Mouse (Mus musculus) heart, postnatal 25 days (tissue): ENCODE measurements around the gene Thap8. TPM values are rescaled to one million over a fixed set of nuclear protein-coding genes. Genes with fewer than 3 reads are reported as not detected.
"Not testable (repeated sequence)": the region's sequence is repeated elsewhere in the genome, so short reads cannot be mapped to it uniquely, and the experiment has no call there.

Experiments used
- DNase-seq: peaks from one replicate; pipeline ENCODE4 v3.0.0; 2022; ENCODE audit warnings: low spot score
- intact Hi-C: fragments of 180-260 bp; cut with DNase I; formaldehyde crosslinking; loops from one replicate; pipeline ENCODE4 v1.15.1; 2025
- total RNA-seq, 2 experiments: library from RNA; stranded (reverse); gene quantifications; 2 replicates each; pipeline ENCODE4 v1.2.3; 2021

Gene Thap8
- not detected for total RNA-seq

- DNase-seq = peak; percentile 84
- intact Hi-C loops = no loop called here
Measured at GRCm38 (mm10) chr7:30279951-30280669, at the start of gene Thap8, which contains the start of gene Wdr62. TSS of gene Thap8 (plus strand) at chr7:30280094. TSS of gene Wdr62 (minus strand) at chr7:30280419.

GRCm38 (mm10) chr7:30231328-30231668 lies 48.6 kb upstream of the Thap8 start:
- intact Hi-C loops = no loop called here
- no peak for DNase-seq

GRCm38 (mm10) chr7:30231669-30232454 lies 48.0 kb upstream of the Thap8 start, which contains the start of the genes Polr2i and Tbcb:
TSS of gene Polr2i (plus strand) at chr7:30231948.
TSS of gene Tbcb (minus strand) at chr7:30232272.
- intact Hi-C loops = no loop called here
- peak; percentile 99 for DNase-seq

- intact Hi-C loops = no loop called here
- no peak for DNase-seq
Measured at GRCm38 (mm10) chr7:30232631-30233148, 47.2 kb upstream of the Thap8 start.

- intact Hi-C loops = no loop called here
- no peak for DNase-seq
Measured at GRCm38 (mm10) chr7:30233387-30233786, 46.5 kb upstream of the Thap8 start.

GRCm38 (mm10) chr7:30234276-30234858 lies 45.5 kb upstream of the Thap8 start:
- intact Hi-C loops = no loop called here
- DNase-seq = no peak

GRCm38 (mm10) chr7:30235091-30235490 lies 44.8 kb upstream of the Thap8 start:
- intact Hi-C loops = no loop called here

GRCm38 (mm10) chr7:30235625-30236024 lies 44.3 kb upstream of the Thap8 start, which contains the start of gene Ovol3:
TSS of gene Ovol3 (minus strand) at chr7:30235725.
- DNase-seq = no peak
- intact Hi-C loops = no loop called here

More at GRCm38 (mm10) chr7:30235091-30235490, 44.8 kb upstream of the Thap8 start:
- DNase-seq = no peak

- intact Hi-C loops, DNase-seq: not testable (repeated sequence)
Measured at GRCm38 (mm10) chr7:30237374-30237773, 42.5 kb upstream of the Thap8 start.

- intact Hi-C loops = no loop called here
- DNase-seq = no peak
Measured at GRCm38 (mm10) chr7:30251956-30252954, 27.6 kb upstream of the Thap8 start.

GRCm38 (mm10) chr7:30265041-30265440 lies 14.9 kb upstream of the Thap8 start:
- no peak for DNase-seq
- intact Hi-C loops = no loop called here

GRCm38 (mm10) chr7:30265531-30265930 lies 14.4 kb upstream of the Thap8 start:
- intact Hi-C loops = no loop called here

GRCm38 (mm10) chr7:30265935-30266334 lies 14.0 kb upstream of the Thap8 start:
- intact Hi-C loops = no loop called here
- no peak for DNase-seq

More at GRCm38 (mm10) chr7:30265531-30265930, 14.4 kb upstream of the Thap8 start:
- no peak for DNase-seq

- intact Hi-C loops = no loop called here
- no peak for DNase-seq
Measured at GRCm38 (mm10) chr7:30266780-30267179, 13.1 kb upstream of the Thap8 start.

GRCm38 (mm10) chr7:30269641-30270040 lies 10.3 kb upstream of the Thap8 start:
- intact Hi-C loops = no loop called here
- DNase-seq = no peak

- intact Hi-C loops = no loop called here
- DNase-seq = no peak
Measured at GRCm38 (mm10) chr7:30274383-30274782, 5.5 kb upstream of the Thap8 start.

- intact Hi-C loops = no loop called here
- no peak for DNase-seq
Measured at GRCm38 (mm10) chr7:30278911-30279310, 983 bp upstream of the Thap8 start.

- no peak for DNase-seq
- intact Hi-C loops = no loop called here
Measured at GRCm38 (mm10) chr7:30279536-30279935, 358 bp upstream of the Thap8 start.

- DNase-seq = peak; percentile 85
- intact Hi-C loops = no loop called here
Measured at GRCm38 (mm10) chr7:30280670-30281138, 810 bp downstream of the Thap8 start.
